Mouse (Mus musculus): ENCODE measurements around the gene Hgf. TPM values are rescaled to one million over a fixed set of nuclear protein-coding genes. Genes with fewer than 3 reads are reported as not detected.

Hgf gene
- polyA plus RNA-seq, 1 experiment, result 0.19 TPM

DNA sequence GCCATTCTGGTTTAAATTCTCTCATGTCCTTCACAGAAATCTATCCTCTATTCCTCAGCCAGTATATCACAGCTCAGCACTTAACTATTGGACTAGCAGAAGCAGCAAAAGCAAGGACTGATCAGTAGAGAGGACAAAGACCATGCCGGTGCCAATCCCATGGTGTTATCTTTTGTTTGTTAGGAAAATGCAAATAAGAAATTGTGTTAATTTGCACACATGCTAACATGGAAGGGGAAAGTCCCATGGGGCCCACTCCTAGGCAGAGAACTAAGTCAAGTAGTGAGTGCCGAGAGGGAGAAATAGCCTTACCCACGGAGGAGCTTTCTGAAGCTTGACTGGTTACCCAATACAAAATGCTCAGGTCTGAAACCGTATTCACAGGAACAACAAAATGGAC is 42.4 kb downstream of the Hgf start:
- TF ChIP-seq POLR2A (IDR thresholded peaks at IDR 0.05; ENCODE audit: borderline replicate concordance, extremely low read depth, insufficient read depth, insufficient read length, poor library complexity, severe bottlenecking), result no peak
- no peak for TF ChIP-seq CTCF (IDR thresholded peaks at IDR 0.05; ENCODE audit: borderline replicate concordance, extremely low read depth, insufficient read depth, insufficient read length)
- DNase-seq (ENCODE audit: low read depth), result peak; percentile 53

GRCm38 (mm10) chr5:16597996-16598395 is 44.7 kb downstream of the Hgf start:
- DNase-seq (ENCODE audit: low read depth), result no peak
- no peak for TF ChIP-seq CTCF (IDR thresholded peaks at IDR 0.05; ENCODE audit: borderline replicate concordance, extremely low read depth, insufficient read depth, insufficient read length)
- TF ChIP-seq POLR2A (IDR thresholded peaks at IDR 0.05; ENCODE audit: borderline replicate concordance, extremely low read depth, insufficient read depth, insufficient read length, poor library complexity, severe bottlenecking), result no peak

GRCm38 (mm10) chr5:16601463-16601862 is 48.2 kb downstream of the Hgf start:
- DNase-seq (ENCODE audit: low read depth), result no peak
- TF ChIP-seq POLR2A (IDR thresholded peaks at IDR 0.05; ENCODE audit: borderline replicate concordance, extremely low read depth, insufficient read depth, insufficient read length, poor library complexity, severe bottlenecking) (no peak), CTCF (IDR thresholded peaks at IDR 0.05; ENCODE audit: borderline replicate concordance, extremely low read depth, insufficient read depth, insufficient read length) (no peak)

- DNase-seq (ENCODE audit: low read depth), result no peak
These were observed 79.7 kb downstream of the Hgf start for GRCm38 (mm10) chr5:16632996-16633395.

DNA sequence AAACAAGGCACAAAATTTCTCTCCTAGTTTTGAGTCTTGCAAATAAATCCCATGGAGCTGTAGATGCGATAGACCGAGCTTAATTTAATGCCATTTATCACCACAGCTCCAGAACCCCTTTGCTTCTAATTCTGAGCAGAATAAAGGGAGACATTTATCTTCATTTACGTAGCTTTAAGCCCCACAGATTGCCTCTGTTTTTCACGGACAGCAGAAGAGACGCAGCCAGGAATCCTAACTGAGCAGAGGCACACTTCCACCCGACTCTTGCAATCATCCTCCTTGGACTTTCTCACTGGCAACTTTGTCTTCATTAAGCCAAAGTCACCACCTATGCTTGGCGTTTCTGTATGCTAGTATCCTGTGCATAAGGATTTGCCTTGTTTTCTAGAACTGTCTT is 93.1 kb downstream of the Hgf start:
- TF ChIP-seq POLR2A (IDR thresholded peaks at IDR 0.05; ENCODE audit: borderline replicate concordance, extremely low read depth, insufficient read depth, insufficient read length, poor library complexity, severe bottlenecking) (no peak), CTCF (IDR thresholded peaks at IDR 0.05; ENCODE audit: borderline replicate concordance, extremely low read depth, insufficient read depth, insufficient read length) (no peak)
- no peak for DNase-seq (ENCODE audit: low read depth)

More at GRCm38 (mm10) chr5:16632996-16633395, 79.7 kb downstream of the Hgf start:
- no peak for TF ChIP-seq CTCF (IDR thresholded peaks at IDR 0.05; ENCODE audit: borderline replicate concordance, extremely low read depth, insufficient read depth, insufficient read length)
- no peak for TF ChIP-seq POLR2A (IDR thresholded peaks at IDR 0.05; ENCODE audit: borderline replicate concordance, extremely low read depth, insufficient read depth, insufficient read length, poor library complexity, severe bottlenecking)

GRCm38 (mm10) chr5:16647701-16648100 is 94.4 kb downstream of the Hgf start:
- no peak for DNase-seq (ENCODE audit: low read depth)
- TF ChIP-seq CTCF (IDR thresholded peaks at IDR 0.05; ENCODE audit: borderline replicate concordance, extremely low read depth, insufficient read depth, insufficient read length) (no peak), POLR2A (IDR thresholded peaks at IDR 0.05; ENCODE audit: borderline replicate concordance, extremely low read depth, insufficient read depth, insufficient read length, poor library complexity, severe bottlenecking) (no peak)

DNA sequence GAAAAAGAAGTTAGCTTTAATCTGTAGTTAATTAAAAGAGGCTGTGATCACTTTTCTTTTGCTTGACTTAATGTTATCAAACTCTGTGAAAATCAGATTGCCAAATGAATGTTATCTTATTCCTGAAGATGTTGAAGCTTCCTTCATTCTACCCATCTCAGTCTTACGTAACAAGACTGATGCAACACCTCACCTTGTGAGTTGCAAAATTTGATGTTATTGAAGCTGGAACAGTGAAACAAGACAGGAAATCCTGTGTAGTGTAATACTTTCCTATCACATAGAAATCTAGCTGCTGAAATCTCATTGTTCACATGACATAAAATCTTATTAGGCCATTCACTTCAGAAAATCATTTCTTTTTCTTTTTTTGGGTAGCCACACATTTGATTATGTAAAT is 96.9 kb downstream of the Hgf start:
- TF ChIP-seq CTCF (IDR thresholded peaks at IDR 0.05; ENCODE audit: borderline replicate concordance, extremely low read depth, insufficient read depth, insufficient read length) (no peak), POLR2A (IDR thresholded peaks at IDR 0.05; ENCODE audit: borderline replicate concordance, extremely low read depth, insufficient read depth, insufficient read length, poor library complexity, severe bottlenecking) (no peak)
- DNase-seq (ENCODE audit: low read depth), result no peak

GRCm38 (mm10) chr5:16654022-16654421 is 100.7 kb downstream of the Hgf start:
- DNase-seq (ENCODE audit: low read depth), result no peak
- TF ChIP-seq CTCF (IDR thresholded peaks at IDR 0.05; ENCODE audit: borderline replicate concordance, extremely low read depth, insufficient read depth, insufficient read length) (no peak), POLR2A (IDR thresholded peaks at IDR 0.05; ENCODE audit: borderline replicate concordance, extremely low read depth, insufficient read depth, insufficient read length, poor library complexity, severe bottlenecking) (no peak)

Other genes starting within 250 kb of the Hgf start
- not detected in 2 replicates for gene Gm28710, start 238.3 kb downstream of the Hgf start, polyA plus RNA-seq (2012; rRNA removed)